Mouse (Mus musculus) heart, postnatal 0 days (tissue): ENCODE results near the gene Tmtc1.

Experiments used
- CTCF ChIP-seq: IDR thresholded peaks from 2 replicates; pipeline ENCODE4 v1.5.1; 2016; ENCODE audit warnings: antibody characterized with exemption, control low read depth, low read depth
- EP300 ChIP-seq: IDR thresholded peaks from 2 replicates; pipeline ENCODE4 v1.6.1; 2016; ENCODE audit warnings: antibody characterized with exemption, low read depth

DNA sequence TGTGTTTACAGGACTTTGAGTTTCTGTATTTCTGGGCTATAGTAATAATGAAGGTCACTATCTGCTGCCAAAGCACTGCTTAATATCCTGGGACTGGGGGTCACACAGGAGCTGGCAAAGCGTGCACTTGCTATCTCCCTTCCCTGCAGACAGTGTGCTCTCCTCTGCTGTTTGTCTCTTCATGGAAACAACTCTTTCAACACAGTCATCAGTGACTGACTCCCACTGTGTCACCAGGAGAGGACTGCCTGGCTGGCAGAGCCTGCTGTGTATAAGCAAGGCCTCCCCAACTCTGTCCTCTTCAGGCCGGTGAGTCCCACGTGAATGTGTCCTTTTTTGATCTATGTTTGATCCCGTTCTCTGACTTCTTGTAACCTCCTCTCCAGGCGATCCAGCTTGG lies 206.7 kb downstream of the Tmtc1 start:
- TF ChIP-seq CTCF (no peak), EP300 (no peak)
